Mouse (Mus musculus) telencephalon, adult 2 months (tissue): ENCODE measurements around the gene Tmem107.

Experiments
- DNase-seq: peaks from one replicate; pipeline ENCODE4 v3.0.0-alpha.2; 2011; ENCODE audit warnings: low read depth, low spot score

Gene Tmem107

DNA sequence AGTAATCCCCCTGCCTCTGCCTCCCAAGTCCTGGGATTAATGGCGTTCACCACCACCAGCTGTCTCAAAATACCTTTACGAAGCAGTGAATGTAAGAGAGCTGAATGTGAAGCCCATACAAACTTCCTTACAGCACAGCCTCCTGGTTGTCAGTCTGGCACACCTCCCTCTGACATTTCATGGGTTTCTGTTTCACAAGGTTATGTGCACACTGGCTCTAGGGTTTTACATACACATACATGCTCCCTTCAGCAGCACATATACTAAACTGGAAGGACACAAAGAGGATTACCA lies 4.1 kb downstream of the Tmem107 start:
- DNase-seq, result no peak

DNA sequence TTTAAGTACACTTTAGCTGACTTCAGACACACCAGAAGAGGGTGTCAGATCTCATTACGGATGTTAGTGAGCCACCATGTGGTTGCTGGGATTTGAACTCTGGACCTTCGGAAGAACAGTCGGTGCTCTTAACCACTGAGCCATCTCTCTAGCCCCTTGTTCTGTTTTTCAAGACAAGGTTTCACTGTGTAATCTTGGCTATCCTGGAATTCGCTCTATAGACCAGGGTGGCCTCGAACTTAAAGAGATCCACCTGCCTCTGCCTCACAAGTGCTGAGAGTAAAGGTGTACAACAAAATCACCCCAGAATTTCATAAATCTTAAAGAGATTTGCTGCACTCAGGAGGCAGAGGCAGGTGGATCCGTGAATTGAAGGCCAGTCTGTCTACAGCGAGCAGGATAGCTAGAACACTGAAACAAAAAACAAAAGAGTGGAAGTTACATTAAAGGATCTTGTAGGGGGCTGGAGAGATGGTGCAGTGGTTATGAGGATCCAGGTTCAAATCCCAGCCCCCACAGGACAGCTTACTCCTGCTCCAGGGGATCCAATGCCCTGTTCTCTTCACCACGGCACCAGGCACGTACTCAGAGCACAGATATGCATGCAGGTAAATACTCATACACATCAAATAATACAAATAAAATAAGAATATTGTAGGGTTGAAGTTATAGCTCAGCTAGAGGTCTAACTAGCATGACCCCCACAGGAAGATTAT lies 5.3 kb downstream of the Tmem107 start:
- no peak for DNase-seq

- no peak for DNase-seq
Observed at GRCm38 (mm10) chr11:69076572-69076971, 6.0 kb downstream of the Tmem107 start.

- no peak for DNase-seq
Observed at GRCm38 (mm10) chr11:69077316-69077715, 6.7 kb downstream of the Tmem107 start.

DNA sequence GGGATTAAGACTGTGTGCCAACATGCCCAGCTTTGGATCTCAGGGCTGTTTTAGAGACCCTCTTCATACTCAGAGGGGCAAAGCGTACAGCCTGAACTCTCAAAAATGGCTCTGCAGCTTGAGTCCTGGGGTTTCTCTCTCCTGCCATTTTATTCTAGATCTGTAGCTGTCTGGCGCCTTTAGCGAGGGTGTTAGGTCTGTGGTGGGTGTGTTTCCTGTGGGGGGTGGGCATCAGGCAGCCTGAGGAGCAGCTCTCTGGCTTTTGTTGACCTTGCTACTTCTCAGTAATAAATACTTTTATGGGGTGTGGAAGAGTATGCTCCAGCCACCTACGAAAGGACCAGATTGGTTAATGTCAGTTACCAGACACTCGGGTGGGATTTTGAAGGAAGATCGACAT lies 7.4 kb downstream of the Tmem107 start:
- DNase-seq, result no peak

DNA sequence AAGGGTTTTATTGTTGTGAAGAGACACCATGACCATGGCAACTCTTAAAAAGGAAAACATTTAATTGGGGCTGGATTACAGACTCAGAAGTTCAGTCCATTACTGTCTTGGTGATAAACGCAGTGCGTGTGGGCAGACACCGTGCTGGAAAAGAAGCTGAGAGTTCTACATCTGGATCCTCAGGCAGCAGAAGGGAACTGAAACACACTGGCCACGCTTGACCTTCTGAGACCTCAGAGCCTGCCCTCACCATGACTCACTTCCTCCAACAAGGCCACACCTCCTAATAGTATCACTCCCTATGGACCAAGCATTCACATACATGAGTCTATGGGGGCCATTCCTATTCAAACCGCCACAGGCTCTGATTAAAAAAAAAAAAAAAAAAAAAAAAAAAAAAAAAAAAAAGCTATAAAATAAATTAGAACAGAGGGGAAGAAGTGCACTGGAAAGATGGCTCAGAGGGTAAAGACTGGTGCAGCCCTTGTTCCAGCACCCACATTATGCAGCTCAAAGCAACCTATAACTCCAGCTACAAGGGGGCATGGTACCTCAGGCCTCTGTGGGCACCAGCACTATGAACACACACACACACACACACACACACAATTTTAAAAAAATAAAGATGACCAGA lies 8.3 kb downstream of the Tmem107 start:
- no peak for DNase-seq

DNA sequence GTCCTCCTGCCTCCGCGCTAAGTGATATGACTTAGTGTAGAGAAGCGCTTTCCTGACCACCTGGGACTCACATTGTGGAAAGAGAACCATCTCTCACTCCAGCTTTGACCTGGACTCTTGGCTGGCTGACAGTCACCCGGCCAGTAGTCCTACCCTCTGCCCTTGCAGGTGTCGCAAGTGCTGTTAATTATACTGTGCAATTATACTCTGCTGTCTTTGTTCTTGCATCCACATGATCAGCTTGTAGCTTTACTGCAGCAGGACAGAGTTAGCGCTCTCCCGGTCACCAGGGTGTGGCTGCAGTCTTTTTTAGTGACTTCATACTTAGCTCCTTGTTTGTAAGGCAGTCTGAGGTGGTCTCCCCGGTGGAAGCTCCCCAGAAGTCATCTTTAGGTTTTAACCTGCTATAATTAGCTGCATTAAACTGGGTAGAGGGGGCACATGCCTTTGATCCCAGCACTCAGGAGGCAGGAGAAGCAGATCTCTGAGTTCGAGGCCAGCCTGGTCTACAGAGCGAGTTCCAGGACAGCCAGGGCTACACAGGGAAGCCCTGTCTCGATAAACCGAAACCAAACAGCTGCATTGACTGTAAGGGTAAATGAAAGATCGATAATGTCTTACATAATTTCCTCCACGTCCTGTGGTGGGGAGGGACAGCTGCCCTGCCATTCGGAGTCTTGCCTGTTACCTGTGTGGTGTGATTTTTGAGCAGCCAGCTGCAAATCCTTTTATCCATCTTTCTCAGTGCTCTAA lies 9.7 kb downstream of the Tmem107 start:
- no peak for DNase-seq

DNA sequence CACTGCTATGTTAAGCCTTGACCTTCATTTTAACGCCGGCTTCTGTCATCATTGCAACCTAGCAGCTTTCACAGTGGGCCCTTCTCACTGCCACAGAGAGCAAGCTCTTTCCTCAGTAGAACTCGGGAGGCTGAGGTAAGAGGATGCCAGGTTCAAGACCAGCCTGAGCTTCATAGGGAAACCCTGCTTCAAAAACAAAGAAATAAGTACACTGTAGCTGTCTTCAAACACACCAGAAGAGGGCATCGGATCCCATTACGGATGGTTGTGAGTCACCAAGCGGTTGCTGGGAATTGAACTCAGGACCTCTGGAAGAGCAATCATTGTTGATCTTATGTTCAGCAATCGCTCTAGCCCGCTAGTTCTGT lies 10.2 kb downstream of the Tmem107 start:
- DNase-seq, result no peak

GRCm38 (mm10) chr11:69081613-69082012 lies 11.0 kb downstream of the Tmem107 start:
- no peak for DNase-seq

DNA sequence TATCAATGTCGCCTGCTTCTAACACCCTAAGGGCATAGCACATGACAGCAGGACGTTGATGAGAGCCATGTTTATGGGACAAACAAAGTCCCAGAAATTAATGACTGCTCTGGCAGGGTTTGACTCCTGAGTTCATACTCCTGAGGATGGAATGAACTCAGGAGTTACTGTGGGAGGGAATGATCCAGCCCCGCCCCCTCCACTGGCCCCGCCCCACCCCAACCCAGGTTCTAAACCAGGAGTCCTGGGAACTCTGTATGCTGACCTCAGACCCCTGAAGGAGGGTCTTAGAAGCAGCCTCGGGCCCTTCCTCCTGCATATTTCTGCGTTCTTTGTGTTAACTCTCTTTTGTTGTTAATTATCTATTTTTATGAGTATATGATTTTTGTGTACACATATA lies 15.0 kb downstream of the Tmem107 start:
- DNase-seq, result no peak

- DNase-seq, result peak; percentile 83
Observed at GRCm38 (mm10) chr11:69086390-69086789, 15.8 kb downstream of the Tmem107 start.

DNA sequence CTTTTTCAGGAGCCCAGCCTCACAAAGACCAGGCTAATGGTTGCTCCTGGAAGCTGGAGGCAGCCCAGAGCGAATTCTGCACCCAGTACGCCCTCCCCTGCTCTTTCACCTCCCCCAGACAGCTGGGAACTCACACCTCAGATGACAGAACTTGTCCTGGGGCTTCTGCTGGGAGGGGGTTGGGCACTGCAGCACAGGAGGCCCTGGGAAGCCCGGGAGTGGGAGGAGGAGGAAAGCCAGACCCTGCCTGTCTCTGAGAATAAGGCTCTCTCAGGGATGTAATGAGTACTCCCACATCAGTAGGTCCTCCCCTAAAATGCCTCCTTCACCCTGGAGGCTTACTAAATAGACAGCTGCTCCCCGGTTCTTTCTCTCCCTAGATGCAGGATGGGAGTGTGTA lies 16.5 kb downstream of the Tmem107 start:
- DNase-seq, result no peak

- no peak for DNase-seq
Observed at GRCm38 (mm10) chr11:69087597-69087996, 17.0 kb downstream of the Tmem107 start.

GRCm38 (mm10) chr11:69088103-69088855 lies 17.7 kb downstream of the Tmem107 start, which contains the start of gene Vamp2:
TSS of gene Vamp2 (plus strand) at chr11:69088490.
- no peak for DNase-seq

DNA sequence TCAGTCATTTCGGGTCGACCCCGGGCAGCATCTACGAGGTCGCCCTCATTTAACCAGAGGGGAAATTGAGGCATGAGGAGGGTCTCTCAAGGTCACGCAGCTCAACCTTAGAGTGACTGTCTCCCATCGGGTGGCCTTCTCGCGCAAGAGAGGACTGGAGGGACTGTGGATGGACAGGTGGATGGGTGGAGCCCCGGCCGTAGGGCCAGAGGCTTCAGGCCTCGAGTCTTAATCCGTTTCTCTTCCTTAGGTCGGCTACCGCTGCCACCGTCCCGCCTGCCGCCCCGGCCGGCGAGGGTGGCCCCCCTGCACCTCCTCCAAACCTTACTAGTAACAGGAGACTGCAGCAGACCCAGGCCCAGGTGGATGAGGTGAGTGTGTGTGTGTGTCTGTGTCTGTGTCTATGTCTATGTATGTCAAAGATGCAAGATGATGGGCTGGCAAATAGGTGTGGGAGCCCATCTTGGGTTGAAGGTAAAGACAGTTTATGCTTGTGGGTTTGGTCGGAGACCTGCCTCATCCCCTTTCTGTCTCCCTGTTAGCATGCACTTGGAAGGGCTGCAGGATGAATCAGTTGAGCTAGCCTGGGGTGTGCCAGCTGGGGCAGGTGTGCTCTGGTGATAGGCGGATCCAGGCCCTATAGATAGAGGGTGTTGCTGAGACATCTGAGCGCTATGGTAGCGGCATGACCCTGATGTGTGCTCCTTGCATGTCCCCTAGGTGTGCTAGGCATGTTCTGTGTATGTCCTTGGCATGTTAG lies 18.4 kb downstream of the Tmem107 start:
- DNase-seq, result no peak

DNA sequence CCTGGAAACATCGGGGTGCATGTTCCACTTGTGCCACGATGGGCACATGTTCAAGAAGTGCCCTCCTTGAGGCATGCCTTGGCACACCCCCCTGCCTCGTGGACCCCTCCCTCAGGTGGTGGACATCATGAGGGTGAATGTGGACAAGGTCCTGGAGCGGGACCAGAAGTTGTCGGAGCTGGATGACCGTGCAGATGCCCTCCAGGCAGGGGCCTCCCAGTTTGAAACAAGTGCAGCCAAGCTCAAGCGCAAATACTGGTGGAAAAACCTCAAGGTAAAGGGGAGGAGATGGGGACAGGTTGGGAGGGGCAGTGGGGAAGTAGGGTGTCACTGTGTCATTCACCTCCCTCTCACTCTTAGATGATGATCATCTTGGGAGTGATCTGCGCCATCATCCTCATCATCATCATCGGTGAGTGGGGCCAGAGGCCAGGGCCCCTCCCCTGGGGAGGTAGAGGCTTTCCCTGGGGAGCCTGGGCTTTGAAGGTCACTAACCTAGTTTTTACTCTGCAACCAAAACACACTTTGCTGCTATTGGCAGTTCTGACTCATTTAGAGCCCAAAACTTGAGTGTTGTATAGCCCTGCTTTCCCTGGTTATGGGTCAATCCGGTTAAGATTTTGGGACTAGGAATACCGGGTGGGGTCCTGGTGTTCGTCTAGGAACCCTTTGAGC lies 19.1 kb downstream of the Tmem107 start:
- DNase-seq, result no peak

DNA sequence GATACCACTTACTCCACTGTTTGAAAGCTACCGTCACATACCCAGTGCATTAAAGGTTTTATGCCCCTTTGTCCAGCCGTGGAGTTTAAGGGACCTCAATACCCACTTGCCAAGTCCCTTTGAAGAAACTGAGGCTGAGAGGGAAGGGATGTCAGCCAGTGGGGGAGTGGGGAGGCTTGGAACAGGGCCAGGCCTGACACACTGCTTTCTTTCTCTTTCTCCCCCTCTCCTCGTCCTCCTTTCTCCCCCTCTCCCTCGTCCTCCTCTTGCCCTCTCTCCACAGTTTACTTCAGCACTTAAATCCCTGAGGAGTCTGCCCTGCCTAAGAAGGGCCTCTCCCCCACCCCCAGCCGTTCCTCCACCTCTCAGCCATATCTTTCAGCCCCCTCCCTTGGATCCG lies 19.8 kb downstream of the Tmem107 start:
- no peak for DNase-seq

DNA sequence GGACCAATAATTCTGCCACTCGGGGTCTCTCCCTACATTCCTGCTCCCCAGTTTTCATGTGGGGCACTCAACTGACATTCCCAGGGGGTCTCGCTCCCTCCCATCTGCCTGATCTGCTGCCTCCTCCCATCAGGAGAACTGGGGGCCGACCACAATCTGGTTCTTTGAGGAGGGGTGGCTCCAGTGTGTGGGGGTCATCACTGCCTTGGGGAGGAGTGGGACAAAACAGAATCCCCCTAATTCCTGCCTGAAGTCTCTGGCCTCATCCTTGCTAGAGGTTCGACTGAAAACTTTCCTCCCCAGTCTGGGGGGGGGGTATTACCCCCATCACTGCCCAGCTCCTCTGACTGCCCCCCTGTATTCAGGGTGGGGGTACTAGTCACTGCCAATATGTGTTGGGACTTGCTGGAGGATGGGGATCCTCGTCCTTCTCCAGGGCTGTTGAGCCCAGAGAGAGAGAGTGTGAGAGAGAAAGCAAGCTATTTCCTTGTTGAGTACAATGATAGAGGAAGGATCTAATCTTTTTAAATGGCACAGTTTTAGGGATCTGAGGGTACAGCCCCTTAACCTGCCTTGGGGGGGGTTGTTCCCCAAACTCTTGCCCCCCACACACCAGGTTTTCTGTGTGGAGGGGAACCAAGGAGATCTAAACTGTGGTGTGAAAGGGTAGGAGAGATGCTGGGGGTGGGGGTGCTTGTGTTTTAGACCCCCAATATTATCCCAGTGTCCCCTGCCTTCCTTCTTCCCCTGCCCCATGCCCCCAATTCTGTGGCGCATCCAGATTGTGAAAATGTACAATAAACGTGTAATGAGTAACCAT lies 21.2 kb downstream of the Tmem107 start:
- no peak for DNase-seq

- DNase-seq, result no peak
Observed at GRCm38 (mm10) chr11:69092386-69092751, 21.8 kb downstream of the Tmem107 start.

DNA sequence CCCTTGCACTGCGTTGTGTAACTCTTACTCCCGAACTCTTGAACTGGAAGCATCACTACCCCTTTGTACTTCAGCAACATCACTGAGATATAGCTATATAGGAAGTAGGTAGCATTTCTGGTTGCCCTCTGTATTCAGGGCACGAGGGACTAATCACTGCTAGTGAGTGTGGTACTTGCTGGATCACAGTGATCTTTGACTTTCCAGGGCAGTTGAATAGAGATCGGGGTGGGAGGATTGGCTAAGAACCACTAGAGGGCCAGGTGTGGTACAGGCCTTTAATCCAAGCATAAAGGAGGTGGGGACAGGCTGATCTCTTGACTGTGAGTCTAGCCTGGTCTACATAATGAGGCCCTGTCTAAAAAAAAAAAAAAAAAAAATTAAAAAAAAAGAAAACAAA lies 22.3 kb downstream of the Tmem107 start:
- no peak for DNase-seq
